Mouse (Mus musculus) heart, adult 2 months (tissue): ENCODE results near the gene Fam78a.

Experiments
- CTCF ChIP-seq: fragments of 200-600 bp; IDR thresholded peaks from 2 replicates; pipeline ENCODE4 v1.8.1; 2022; ENCODE audit warnings: antibody characterized with exemption, mild to moderate bottlenecking, moderate library complexity
- EP300 ChIP-seq: fragments of 200-500 bp; IDR thresholded peaks from 2 replicates; pipeline ENCODE4 v1.6.1; 2011; ENCODE audit warnings: low read depth, low read length, control low read depth; ENCODE audit not compliant: insufficient read depth
- POLR2A ChIP-seq: fragments of 200-500 bp; IDR thresholded peaks from 2 replicates; pipeline ENCODE4 v1.6.1; 2011; ENCODE audit warnings: mild to moderate bottlenecking, low read depth, low read length, control low read depth; ENCODE audit not compliant: insufficient read depth

DNA sequence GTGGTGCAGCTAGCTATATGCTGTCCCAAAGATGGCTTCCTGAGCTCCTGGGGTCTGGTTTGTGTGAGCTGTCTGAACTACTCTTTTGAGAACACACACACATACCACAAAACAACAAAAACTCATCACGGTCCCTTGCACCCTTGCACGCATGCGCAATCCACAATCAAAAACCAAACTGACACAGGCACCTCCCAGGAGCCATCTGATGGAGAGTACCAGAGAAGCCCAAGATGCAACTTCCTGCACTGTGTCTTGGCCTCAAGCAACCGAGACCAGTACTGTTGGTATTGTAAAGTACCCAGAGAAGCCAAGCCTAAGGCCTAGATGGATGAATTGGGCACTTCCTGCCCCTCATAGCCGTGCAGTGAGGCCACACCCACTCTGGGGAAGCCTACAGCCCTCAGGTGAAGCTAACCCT is 19.3 kb downstream of the Fam78a start:
- no peak for TF ChIP-seq CTCF
- TF ChIP-seq POLR2A, result no peak
- no peak for TF ChIP-seq EP300
